In the genomic region with DNA sequence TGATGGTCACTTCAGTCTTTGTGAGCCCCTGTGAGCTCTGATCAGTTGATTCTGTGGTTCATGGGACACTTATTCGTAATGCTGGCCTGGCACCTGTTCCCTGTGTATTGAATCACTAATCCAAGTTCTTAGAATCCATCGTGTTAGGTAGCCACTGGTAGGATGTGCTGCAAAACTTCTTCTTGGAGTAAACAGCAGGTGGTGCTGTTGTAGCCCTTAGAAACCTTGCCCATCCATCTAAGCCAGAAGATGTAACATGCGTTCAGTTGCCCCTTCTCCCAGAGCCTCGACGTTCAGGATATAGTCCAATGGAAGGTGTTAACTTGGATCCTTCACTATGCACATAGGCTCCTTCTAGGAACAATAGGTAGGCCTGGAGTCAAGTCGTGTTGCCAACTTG, we compare ENCODE assay signal across 8 mouse cellular contexts. TPM values are rescaled to one million over a fixed set of nuclear protein-coding genes. Genes with fewer than 3 reads are reported as not detected.
DNase-seq lines count a peak whose midpoint lies in the region; ATAC-seq lines count a peak whose summit lies in the region.

No protein-coding gene starts in this region.

- H3K4me2 ChIP-seq in midbrain, embryonic 11.5 days, result no peak overlapping the region

- H3K4me1 ChIP-seq in midbrain, embryonic 10.5 days, result peaks cover 15% of the 10 kb centered on the region
- peaks cover 8% of the 10 kb centered on the region for H3K4me1 ChIP-seq in midbrain, embryonic 11.5 days (ENCODE audit: control insufficient read depth, insufficient read depth, low read length)

- 90% methylated on average over 6 of the region's 6 CpGs for WGBS in midbrain, embryonic 10.5 days
- WGBS in midbrain, embryonic 11.5 days, result 87% methylated on average over 6 of the region's 6 CpGs

- H3K4me3 ChIP-seq in midbrain, embryonic 10.5 days, result peak overlapping the region; percentile 87; the same call in 1 of the 2 replicates
- no peak overlapping the region for H3K4me3 ChIP-seq in midbrain, embryonic 11.5 days (ENCODE audit: low read depth, low read length)

- no peak overlapping the region for H3K9ac ChIP-seq in midbrain, embryonic 11.5 days (ENCODE audit: low read length)

- H3K27me3 ChIP-seq in midbrain, embryonic 10.5 days (ENCODE audit: low read depth, poor library complexity, severe bottlenecking), result no peaks in the 10 kb centered on the region
- H3K27me3 ChIP-seq in midbrain, embryonic 11.5 days (ENCODE audit: control insufficient read depth, insufficient read depth, low read length), result no peaks in the 10 kb centered on the region

- peaks cover 19% of the 10 kb centered on the region; the same call in 1 of the 2 replicates for H3K9me3 ChIP-seq in midbrain, embryonic 10.5 days (replicated peaks)
- peaks cover 7% of the 10 kb centered on the region; the same call in 1 of the 2 replicates for H3K9me3 ChIP-seq in midbrain, embryonic 11.5 days (ENCODE audit: control insufficient read depth, low read length)

- no peak for ATAC-seq in midbrain, embryonic 11.5 days (ENCODE audit: low FRiP score)

- peaks cover 56% of the 10 kb centered on the region for H3K36me3 ChIP-seq in midbrain, embryonic 10.5 days
- H3K36me3 ChIP-seq in midbrain, embryonic 11.5 days (ENCODE audit: control insufficient read depth, insufficient read depth, low read length), result peaks cover 16% of the 10 kb centered on the region

- peak; percentile 20 for DNase-seq in adrenal gland, postnatal 10 days
- DNase-seq in adrenal gland, postnatal 4 days (ENCODE audit: low spot score in 2 of 2), result no peak
- no peak for DNase-seq in midbrain, embryonic 10.5 days (ENCODE audit: low spot score)
- no peak for DNase-seq in midbrain, embryonic 11.5 days (ENCODE audit: low spot score, missing footprints)
- peak; percentile 80 for DNase-seq in induced T-regulatory cell, adult 2 months (ENCODE audit: low read depth)
- DNase-seq in thymus, postnatal 0 days (ENCODE audit: low spot score), result peak; percentile 61
- DNase-seq in layer of hippocampus, postnatal 25 days (ENCODE audit: extremely low spot score in 1 of 2, low spot score in 1 of 2), result no peak
- no peak for DNase-seq in spleen, adult 12 weeks (ENCODE audit: low spot score)

- H3K27ac ChIP-seq in midbrain, embryonic 10.5 days (replicated peaks), result no peak overlapping the region
- H3K27ac ChIP-seq in midbrain, embryonic 11.5 days (ENCODE audit: low read depth, low read length), result no peak overlapping the region

RNA-seq across cellular contexts. Expression of gene Zfp386, which starts 2.2 kb away (rescaled TPM):
- 10 to 100 TPM; 33.8 to 49.5 TPM for total RNA-seq in adrenal gland, postnatal 10 days (2021)
- total RNA-seq in adrenal gland, postnatal 4 days (2021), result 10 to 100 TPM; 49.4 to 53.4 TPM
- 65.2 and 69.8 TPM in 2 replicates for polyA plus RNA-seq in midbrain, embryonic 10.5 days (2016; fragmentation: Nextera tagmentation; extraction: Ambion mirVana)
- 77.7 and 82.3 TPM in 2 replicates for polyA plus RNA-seq in midbrain, embryonic 11.5 days (2014; fragmentation: Nextera tagmentation; extraction: Ambion mirVana)
- polyA plus RNA-seq in thymus, postnatal 0 days (2015; fragmentation: Nextera tagmentation; extraction: Ambion mirVana), result 46.2 and 48.9 TPM in 2 replicates
- 10 to 100 TPM; 31.3 to 33.4 TPM for total RNA-seq in layer of hippocampus, postnatal 25 days (2021)

RNA-seq across cellular contexts. Expression of gene Vipr2, which starts 27.8 kb away (rescaled TPM):
- under 1 TPM; 0.67 to 0.78 TPM for total RNA-seq in adrenal gland, postnatal 10 days (2021)
- total RNA-seq in adrenal gland, postnatal 4 days (2021), result 1 to 10 TPM; 1.8 to 2.1 TPM
- 2.9 and 3.9 TPM in 2 replicates for polyA plus RNA-seq in midbrain, embryonic 10.5 days (2016; fragmentation: Nextera tagmentation; extraction: Ambion mirVana)
- polyA plus RNA-seq in midbrain, embryonic 11.5 days (2014; fragmentation: Nextera tagmentation; extraction: Ambion mirVana), result 4.6 and 5.2 TPM in 2 replicates
- 0.14 and 0.55 TPM in 2 replicates for polyA plus RNA-seq in thymus, postnatal 0 days (2015; fragmentation: Nextera tagmentation; extraction: Ambion mirVana)
- under 1 TPM; 0.59 to 0.80 TPM for total RNA-seq in layer of hippocampus, postnatal 25 days (2021)

Comparison
In these comparisons a context has a peak if more than half of its experiments do, and no peak if none do; other contexts are left out.
1. DNase-seq: peak in adrenal gland, postnatal 10 days (single experiment), induced T-regulatory cell, adult 2 months (single experiment) and thymus, postnatal 0 days (single experiment); none in adrenal gland, postnatal 4 days (0 of 2), midbrain, embryonic 10.5 days (single experiment), midbrain, embryonic 11.5 days (single experiment), layer of hippocampus, postnatal 25 days (0 of 2) and spleen, adult 12 weeks (single experiment).